In genomic region chr11:121741433-121741832, GRCm38 (mm10) we compare ENCODE assay signal across 9 mouse cellular contexts. TPM values are rescaled to one million over a fixed set of nuclear protein-coding genes. Genes with fewer than 3 reads are reported as not detected.
DNase-seq lines count a peak whose midpoint lies in the region; ATAC-seq lines count a peak whose summit lies in the region.
"Had no signal": no experiment of that assay in that cellular context is flagged by ENCODE, and none has a peak within 500 bp of the region (broad histone marks: within the 10 kb centered on the region; RNA-seq: fewer than 3 reads in every experiment).

No protein-coding gene starts in this region.

- peak; percentile 7 for DNase-seq in thymus, postnatal 0 days (ENCODE audit: low spot score)
- DNase-seq in thymus, postnatal 10 days (ENCODE audit: low spot score in 2 of 2), result no peak
- DNase-seq in layer of hippocampus, postnatal 10 days (ENCODE audit: low spot score in 2 of 2), result peak; percentile 13 to 31
- DNase-seq in natural killer cell, adult 2 months (ENCODE audit: low spot score in 2 of 2), result peak; percentile 29 to 34
- DNase-seq in ovary, postnatal 14 days (ENCODE audit: low spot score), result no peak
- no peak for DNase-seq in forebrain, embryonic 14.5 days (ENCODE audit: low spot score)

- H3K4me1 ChIP-seq in embryonic facial prominence, embryonic 15.5 days, result peaks cover 18% of the 10 kb centered on the region
- H3K4me1 ChIP-seq in forebrain, embryonic 14.5 days (ENCODE audit: control insufficient read depth, insufficient read depth, low read length), result no peaks in the 10 kb centered on the region

- H3K9ac ChIP-seq in embryonic facial prominence, embryonic 15.5 days, result no peak overlapping the region
- no peak overlapping the region for H3K9ac ChIP-seq in forebrain, embryonic 14.5 days (ENCODE audit: low read length)

- H3K4me2 ChIP-seq in embryonic facial prominence, embryonic 15.5 days (replicated peaks), result no peak overlapping the region
- no peak overlapping the region for H3K4me2 ChIP-seq in forebrain, embryonic 14.5 days (ENCODE audit: low read length)

- peak; percentile 63; the same call in 1 of the 2 replicates for ATAC-seq in embryonic facial prominence, embryonic 15.5 days (ENCODE audit: insufficient number of reproducible peaks, low FRiP score, low TSS enrichment, low read depth)
- ATAC-seq in forebrain, embryonic 14.5 days, result no peak

- H3K4me3 ChIP-seq in embryonic facial prominence, embryonic 15.5 days (replicated peaks), result no peak overlapping the region
- no peak overlapping the region for H3K4me3 ChIP-seq in forebrain, embryonic 14.5 days (ENCODE audit: low read depth, low read length)
- H3K4me3 ChIP-seq: erythroblast, embryonic 14.5 days; megakaryocyte, embryonic 14.5 days had no signal

- no peaks in the 10 kb centered on the region for H3K36me3 ChIP-seq in embryonic facial prominence, embryonic 15.5 days
- no peaks in the 10 kb centered on the region for H3K36me3 ChIP-seq in forebrain, embryonic 14.5 days (ENCODE audit: control insufficient read depth, insufficient read depth, low read length)

- H3K27me3 ChIP-seq in embryonic facial prominence, embryonic 15.5 days, result no peaks in the 10 kb centered on the region
- H3K27me3 ChIP-seq in forebrain, embryonic 14.5 days (replicated peaks; ENCODE audit: control insufficient read depth, insufficient read depth, low read length), result no peaks in the 10 kb centered on the region

- WGBS in embryonic facial prominence, embryonic 15.5 days, result 32% methylated on average over 1 of the region's 1 CpGs
- WGBS in forebrain, embryonic 14.5 days, result 68% methylated on average over 1 of the region's 1 CpGs

- no peaks in the 10 kb centered on the region for H3K9me3 ChIP-seq in embryonic facial prominence, embryonic 15.5 days (replicated peaks)
- H3K9me3 ChIP-seq in forebrain, embryonic 14.5 days (replicated peaks; ENCODE audit: control insufficient read depth, low read length), result no peaks in the 10 kb centered on the region
- H3K9me3 ChIP-seq: megakaryocyte, embryonic 14.5 days had no signal

- peak overlapping the region; percentile 65 for H3K27ac ChIP-seq in embryonic facial prominence, embryonic 15.5 days (replicated peaks)
- H3K27ac ChIP-seq in forebrain, embryonic 14.5 days (ENCODE audit: low read depth, low read length), result no peak overlapping the region

RNA-seq across cellular contexts. Expression of gene Metrnl, which starts 40.1 kb away (rescaled TPM):
- polyA plus RNA-seq in thymus, postnatal 0 days (2015; fragmentation: Nextera tagmentation; extraction: Ambion mirVana), result 6.6 and 7.0 TPM in 2 replicates
- 76.3 and 77.3 TPM in 2 replicates for polyA plus RNA-seq in embryonic facial prominence, embryonic 15.5 days (2015; fragmentation: Nextera tagmentation; extraction: Ambion mirVana)
- total RNA-seq in layer of hippocampus, postnatal 10 days (2021), result 10 to 100 TPM; 13.1 to 14.3 TPM
- 3.7 and 5.8 TPM in 2 replicates for polyA plus RNA-seq in forebrain, embryonic 14.5 days (2014; fragmentation: Nextera tagmentation; extraction: Ambion mirVana)

Comparison
In these comparisons a context has a peak if more than half of its experiments do, and no peak if none do; other contexts are left out.
1. DNase-seq: peak in thymus, postnatal 0 days (single experiment), layer of hippocampus, postnatal 10 days (2 of 2) and natural killer cell, adult 2 months (2 of 2); none in thymus, postnatal 10 days (0 of 2), ovary, postnatal 14 days (single experiment) and forebrain, embryonic 14.5 days (single experiment).